Mouse (Mus musculus): ENCODE data around the gene Trmt10a. TPM values are rescaled to one million over a fixed set of nuclear protein-coding genes. Genes with fewer than 3 reads are reported as not detected.

Gene Trmt10a
- total RNA-seq, 2 experiments from 2014 or later, result 0.94 to 2.4 TPM

DNA sequence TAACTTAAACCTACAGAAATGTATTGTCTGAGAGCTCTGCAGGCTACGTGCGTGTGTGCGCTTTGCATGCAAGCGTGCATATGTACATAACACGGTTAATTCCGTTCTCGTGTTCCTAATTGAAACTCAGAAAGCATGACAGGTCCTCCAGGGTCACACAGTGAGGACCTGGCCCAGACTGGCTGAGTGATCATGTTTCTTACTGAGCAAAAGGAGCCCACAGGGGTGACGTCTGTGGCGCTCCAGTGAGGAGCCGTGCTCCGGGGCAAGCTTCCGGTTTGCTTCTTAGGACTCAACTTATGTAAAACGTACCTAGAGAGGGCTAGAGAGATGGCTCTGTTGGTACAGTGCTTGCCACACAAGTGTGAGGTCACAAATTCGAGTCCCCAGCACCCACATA lies 53.8 kb downstream of the Trmt10a start:
- DNase-seq (ENCODE audit: low spot score), result peak; percentile 28

DNA sequence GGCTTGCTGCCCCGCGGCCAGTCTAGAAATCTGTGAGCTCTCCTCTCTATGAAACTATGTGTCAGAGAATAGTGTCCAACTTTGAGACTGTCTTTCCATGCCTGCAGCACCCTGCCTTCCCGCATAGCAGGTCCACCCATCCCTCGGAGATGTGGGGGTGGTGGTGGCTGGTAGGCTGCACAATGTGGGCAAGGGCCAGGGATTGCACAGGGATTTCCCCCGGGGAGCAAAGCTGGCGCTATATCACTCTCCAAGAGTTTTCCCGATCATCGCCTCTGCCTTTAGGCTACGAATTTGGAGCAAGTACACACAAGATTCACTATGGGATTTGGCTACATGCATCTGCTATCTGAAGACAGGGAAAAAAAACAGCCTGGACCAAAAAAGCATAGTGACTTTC lies 54.3 kb downstream of the Trmt10a start:
- DNase-seq (ENCODE audit: low spot score), result no peak

DNA sequence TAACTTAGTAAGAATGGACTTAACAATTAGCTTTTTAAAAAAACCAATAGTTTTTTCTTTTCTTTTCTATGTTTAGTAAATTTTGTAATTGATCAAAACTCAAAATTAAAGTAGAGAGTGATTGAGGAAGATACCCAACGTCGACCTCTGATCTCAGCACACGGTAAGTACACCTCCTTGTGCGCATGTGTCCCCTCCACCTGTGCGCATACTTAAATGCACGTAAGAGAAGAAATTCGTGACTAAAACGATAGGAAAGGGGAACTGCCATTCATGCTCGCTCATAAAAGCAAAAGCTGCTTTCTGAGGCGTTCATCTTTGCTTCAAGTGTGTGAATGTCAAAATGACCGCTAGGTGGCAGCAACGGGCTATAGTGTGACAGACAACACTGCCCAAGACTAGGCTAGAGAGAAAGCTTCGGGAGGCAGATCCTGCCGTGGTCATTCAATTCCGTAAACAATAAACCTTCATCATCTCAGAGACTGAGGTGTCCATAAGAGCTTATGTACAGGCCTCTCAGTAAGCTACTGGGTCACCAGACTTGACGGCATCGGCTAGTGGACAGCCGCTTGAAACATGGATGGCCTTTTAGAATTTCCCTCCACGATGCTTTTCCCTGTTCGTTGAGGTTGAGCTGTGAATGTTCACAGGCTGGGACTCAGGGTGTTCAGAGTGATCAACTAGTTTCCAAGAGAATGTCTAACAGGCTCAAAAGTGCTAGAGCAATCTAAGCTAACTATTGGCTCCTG lies 54.9 kb downstream of the Trmt10a start:
- DNase-seq (ENCODE audit: low spot score), result peak; percentile 90

DNA sequence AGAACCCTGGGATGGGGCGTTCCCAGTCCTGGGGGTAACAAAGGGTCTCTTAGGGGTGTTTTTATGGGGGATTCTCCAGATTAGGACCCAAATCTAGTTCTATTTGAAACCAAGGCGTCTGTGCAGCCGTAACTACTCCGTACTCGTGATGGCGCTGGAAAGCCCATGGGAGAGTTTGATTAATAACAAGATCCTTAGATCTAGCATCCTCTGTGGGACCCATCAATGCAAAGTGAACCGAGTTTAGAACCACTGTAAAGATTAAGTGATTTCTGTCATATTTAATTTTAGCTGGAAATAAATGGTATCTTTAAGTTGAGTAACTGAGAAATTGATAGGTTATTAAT lies 55.4 kb downstream of the Trmt10a start:
- DNase-seq (ENCODE audit: low spot score), result no peak

DNA sequence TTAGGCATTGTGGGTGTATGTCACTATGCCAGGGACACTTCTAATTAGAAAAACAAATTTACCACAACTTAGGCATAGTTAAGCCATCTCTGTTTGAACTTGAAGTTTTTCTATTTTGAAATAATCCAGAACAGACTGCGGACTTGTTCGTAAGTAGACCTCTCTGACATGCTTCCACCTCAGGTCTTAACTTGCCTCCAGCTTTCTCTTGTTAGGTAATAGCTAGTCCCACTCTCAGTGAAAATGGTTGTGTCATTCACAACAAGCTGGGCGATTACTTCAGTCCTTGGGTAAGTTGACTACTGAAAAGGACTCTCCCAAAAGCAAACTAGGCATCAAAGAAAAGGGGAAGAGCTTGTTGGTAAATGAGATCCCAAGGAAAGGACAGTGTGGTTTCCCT lies 65.6 kb downstream of the Trmt10a start:
- DNase-seq (ENCODE audit: low spot score), result no peak

Other genes starting within 250 kb of the Trmt10a start
- 10 to 100 TPM; 46.6 to 50.5 TPM for gene Lamtor3, start 224.9 kb upstream of the Trmt10a start, total RNA-seq (2021)
- gene Dapp1, start 161.9 kb upstream of the Trmt10a start, total RNA-seq (2021), result 1 to 10 TPM; 1.7 to 3.7 TPM
- gene 1110002E22Rik, start 78.4 kb upstream of the Trmt10a start, total RNA-seq (2021), result 100 to 1,000 TPM in 1 of 2 experiments, 10 to 100 TPM in 1; 98.9 to 131 TPM
- gene Gm5105, start 76.1 kb upstream of the Trmt10a start, total RNA-seq (2021), result 1 to 10 TPM; 1.3 TPM
- gene Mttp, start 1.5 kb downstream of the Trmt10a start, total RNA-seq (2021), result 1 to 10 TPM; 1.6 to 1.7 TPM
- gene 4930579F01Rik, start 50.4 kb downstream of the Trmt10a start, total RNA-seq (2021), result not detected
- under 1 TPM; 0.40 to 0.46 TPM for gene Adh7, start 74.3 kb downstream of the Trmt10a start, total RNA-seq (2021)
- gene Adh1, start 117.5 kb downstream of the Trmt10a start, total RNA-seq (2021), result 10 to 100 TPM; 18.0 to 28.7 TPM
- gene Adh6a, start 169.8 kb downstream of the Trmt10a start, total RNA-seq (2021), result not detected
- not detected for gene Adh6b, start 198.3 kb downstream of the Trmt10a start, total RNA-seq (2021)